Mouse (Mus musculus): ENCODE measurements around the gene Larp4b.

Gene Larp4b

DNA sequence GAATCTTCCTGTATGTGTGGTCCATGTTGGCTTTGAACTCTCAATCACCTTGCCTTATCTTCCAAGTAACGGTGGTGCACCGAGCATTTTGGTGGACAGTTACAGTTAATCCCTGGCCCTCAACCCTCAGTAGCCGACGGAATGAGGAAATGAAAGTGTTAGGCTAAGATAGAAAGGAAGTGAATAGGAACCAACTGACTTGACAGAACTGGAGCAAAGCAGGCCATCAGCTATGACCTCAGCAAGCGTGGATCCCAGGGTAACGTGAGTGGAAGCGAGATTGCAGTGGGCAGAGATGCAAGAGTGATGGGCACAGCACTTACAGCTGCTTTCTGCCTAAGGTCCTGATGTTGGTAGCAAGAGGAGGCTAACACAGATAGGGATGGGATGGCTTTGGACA lies 31.5 kb downstream of the Larp4b start:
- DNase-seq (ENCODE audit: low spot score in 2 of 2): no peak

- no peak for DNase-seq (ENCODE audit: low spot score in 2 of 2)
Observed at GRCm38 (mm10) chr13:9127715-9128114, 34.0 kb downstream of the Larp4b start.

DNA sequence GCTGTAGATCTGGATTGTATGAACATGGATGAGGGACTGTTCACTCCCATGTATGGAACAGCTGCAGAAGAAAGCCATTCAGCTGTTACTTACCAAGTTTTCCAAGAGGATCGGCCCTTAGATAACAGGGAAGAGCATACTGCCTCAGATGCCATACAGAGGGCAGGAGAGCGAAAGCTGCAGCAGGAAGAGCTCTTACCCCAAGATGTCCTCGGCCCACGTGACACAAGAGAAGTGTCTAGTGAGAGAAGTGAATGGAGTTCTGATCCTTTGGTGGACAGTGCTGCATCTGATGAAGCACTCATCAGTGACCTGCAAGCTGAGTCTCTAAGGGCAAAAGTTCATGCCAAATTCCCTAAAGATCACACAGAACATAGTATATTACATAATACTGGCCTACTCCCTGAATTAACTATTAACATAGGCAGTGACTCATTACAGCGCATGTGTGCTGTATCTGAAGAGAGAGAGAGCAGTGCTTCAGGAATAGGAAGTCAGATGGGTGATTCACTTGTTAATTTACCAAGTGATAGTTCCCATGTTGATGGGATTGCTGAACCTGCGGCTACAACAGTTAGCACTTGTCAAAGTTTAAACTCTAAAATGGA lies 35.1 kb downstream of the Larp4b start:
- no peak for DNase-seq (ENCODE audit: low spot score in 2 of 2)

DNA sequence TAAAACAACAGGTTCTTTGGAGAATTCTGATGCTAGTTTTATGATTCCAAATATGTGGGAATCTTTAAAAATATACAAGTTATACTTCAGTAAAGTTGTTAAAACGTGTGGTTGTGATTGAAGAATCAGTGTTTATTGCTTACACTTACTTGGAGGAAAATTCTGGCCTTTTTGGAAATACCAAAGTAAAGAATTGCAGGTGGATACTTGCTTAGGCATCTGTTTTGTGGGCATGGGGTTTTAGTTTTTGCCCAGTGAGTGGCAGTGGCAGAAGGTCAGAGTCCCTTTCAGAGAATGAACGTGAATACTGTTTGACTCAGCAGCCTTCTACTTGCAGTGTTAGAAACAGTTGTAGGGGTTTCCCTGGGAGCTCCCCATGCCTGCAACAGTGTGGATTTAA lies 40.7 kb downstream of the Larp4b start:
- DNase-seq (ENCODE audit: low spot score in 2 of 2): no peak

DNA sequence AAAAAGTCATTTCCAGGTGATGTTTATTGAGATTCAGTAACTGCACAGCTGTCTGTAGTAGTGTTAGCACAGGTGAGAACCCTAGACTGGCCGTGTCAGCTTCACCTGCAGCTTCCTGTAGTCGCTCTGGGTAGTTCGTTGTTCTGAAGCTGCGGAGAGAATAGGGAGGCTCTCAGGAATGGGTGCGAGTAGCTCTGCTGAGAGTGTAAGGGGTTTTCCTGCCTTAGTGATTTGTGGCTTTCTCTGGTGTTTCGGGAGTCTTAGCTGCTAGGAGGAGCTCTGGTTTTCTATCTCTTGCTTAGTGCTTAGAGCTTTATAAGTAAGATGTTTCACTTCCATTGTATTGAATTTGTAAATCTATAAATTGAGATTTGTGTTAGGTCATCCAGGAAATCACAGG lies 42.4 kb downstream of the Larp4b start:
- DNase-seq (ENCODE audit: low spot score in 2 of 2): no peak

- peak; percentile 46 to 57 for DNase-seq (ENCODE audit: low spot score in 2 of 2)
Observed at GRCm38 (mm10) chr13:9136733-9137132, 43.1 kb downstream of the Larp4b start.

DNA sequence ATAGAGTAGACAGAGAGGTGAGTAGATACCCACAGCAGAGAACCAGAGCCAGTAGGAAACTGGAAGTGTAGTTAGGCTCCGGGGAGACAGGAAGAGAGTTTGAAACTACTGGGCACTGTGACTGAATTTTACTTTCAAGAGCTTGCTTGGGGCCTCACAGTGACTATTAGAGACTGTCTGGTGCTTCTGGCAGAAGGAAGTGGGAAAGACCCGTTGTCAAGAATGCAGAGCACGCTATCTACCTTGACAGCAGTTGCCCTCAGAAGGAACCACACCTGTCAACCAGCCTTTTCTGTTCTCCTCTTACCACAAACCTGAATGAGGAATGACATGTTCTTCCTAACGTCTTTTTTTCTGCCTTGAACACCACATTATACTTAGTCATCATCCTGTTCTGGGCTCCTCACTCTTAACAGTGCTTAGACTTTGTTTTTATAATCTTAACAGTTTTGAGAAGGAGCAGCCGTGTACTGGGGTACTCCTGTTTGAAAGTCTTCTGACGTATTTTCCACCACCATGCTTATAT lies 45.8 kb downstream of the Larp4b start:
- DNase-seq (ENCODE audit: low spot score in 2 of 2): no peak

DNA sequence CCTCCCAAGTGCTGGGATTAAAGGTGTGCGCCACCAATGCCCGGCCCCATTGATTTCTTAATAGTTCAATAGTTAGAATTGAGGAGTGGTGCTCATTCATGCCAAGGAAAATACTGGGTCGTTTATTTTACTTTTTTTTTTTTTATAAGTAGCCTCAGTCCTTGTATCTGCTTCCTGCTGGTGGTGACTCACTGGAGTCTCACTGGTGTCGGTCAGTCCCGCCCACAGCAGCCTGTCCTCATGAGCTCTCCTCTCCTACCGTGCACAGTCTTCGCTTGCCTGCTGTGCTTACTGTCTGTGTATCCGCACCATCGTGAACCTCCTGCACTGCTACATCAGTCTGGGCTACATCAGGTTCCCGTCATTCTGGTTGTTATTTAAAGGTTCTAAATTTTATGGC lies 46.5 kb downstream of the Larp4b start:
- peak in 1 of 2 experiments; percentile 21 for DNase-seq (ENCODE audit: low spot score in 2 of 2)

DNA sequence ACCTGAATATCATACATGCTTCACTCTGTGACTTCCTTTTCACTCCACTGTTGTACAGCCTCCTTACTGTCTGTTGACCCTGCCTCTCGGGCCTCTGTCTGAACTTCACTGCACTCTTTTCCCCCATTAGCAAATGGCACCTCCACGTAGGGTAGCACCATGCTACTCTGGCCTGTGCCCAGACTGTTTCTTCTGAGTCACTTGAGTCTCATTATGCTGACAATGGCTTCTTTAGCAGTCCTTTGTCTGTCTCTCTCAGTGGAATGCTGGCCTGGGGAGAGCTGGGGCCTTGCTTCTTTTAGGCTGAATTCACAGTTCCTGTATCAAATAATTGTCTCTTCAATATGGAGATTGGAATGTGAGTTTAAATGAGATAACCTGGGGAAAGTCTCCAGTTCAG lies 48.7 kb downstream of the Larp4b start:
- no peak for DNase-seq (ENCODE audit: low spot score in 2 of 2)

- DNase-seq (ENCODE audit: low spot score in 2 of 2): no peak
Observed at GRCm38 (mm10) chr13:9148830-9149229, 55.1 kb downstream of the Larp4b start.

GRCm38 (mm10) chr13:9149473-9150217 lies 56.0 kb downstream of the Larp4b start:
- no peak for DNase-seq (ENCODE audit: low spot score in 2 of 2)

DNA sequence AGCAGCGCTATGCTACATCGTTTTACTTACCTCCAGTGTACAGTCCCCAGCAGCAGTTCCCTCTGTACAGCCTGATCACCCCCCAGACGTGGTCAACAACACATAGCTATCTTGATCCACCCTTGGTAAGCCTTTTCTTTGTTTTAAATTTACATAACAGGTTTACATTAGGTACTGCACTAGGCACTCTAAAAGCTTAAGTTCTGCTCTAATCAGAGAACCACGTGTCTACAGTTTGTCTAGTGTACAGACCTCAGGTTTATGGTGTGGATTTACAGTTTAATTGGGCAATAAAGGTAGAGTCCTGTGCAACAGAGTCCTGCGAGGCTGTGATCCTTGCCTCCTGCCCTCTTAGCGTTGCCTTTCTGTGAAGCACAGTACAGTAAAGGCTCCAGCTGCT lies 57.4 kb downstream of the Larp4b start:
- no peak for DNase-seq (ENCODE audit: low spot score in 2 of 2)

DNA sequence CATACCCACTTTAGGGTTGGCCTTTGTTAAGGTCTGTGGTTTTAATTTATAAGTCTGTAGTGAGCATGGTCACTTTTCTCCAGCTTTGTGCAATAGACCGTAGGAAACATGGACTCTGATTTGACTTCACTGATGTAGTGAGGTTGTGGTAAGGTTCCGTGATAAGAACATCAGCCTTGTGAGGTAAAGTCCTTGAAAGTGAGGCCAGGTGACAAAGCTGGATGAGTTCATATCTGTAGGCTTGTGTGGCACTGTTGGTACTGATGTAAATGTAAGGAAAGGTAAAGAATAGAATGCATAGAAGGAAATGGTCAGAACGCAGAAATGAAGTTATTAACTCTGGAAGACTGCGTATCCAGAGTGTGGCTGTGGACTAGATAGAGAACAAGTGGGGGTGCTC lies 57.9 kb downstream of the Larp4b start:
- no peak for DNase-seq (ENCODE audit: low spot score in 2 of 2)

- DNase-seq (ENCODE audit: low spot score in 2 of 2): no peak
Observed at GRCm38 (mm10) chr13:9152267-9152666, 58.6 kb downstream of the Larp4b start.

GRCm38 (mm10) chr13:9153803-9154202 lies 60.1 kb downstream of the Larp4b start:
- no peak for DNase-seq (ENCODE audit: low spot score in 2 of 2)

DNA sequence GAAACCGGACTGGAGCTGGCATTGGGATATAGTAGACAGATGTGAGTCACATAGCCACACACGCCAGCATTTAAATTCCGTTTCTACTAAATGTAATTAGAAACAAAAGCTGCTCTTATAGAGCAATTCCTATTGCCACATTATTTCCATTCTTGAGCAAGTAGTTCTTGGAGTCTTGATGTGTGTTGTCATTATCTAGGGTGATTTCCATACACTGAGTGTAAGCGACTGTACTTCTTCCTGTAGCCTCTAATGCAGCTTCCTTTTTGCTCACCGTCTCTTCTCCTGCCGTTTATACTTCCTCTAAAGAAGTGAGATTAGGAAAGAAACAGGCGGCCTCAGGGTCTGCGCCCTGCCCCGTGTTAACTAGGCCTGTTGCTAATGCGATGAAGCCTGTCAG lies 65.6 kb downstream of the Larp4b start:
- no peak for DNase-seq (ENCODE audit: low spot score in 2 of 2)

DNA sequence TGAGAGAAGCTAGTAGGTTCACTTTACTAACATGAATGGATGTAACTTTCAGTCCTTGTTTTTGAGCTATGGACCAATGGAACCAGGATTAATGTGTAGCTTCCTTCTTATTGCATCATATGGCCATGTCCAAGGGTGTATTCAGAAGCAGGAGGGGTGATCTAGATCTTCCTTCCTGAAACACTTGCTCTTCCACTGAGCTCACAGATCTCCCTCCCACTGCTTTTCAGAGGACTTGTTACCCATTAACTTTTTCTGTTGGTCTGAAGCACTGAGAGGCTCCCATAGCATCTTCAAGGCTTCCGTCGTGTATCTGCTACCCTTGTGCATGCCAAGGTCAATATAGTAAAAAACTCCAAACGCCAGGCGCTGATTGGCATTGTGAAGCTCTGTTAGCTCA lies 69.2 kb downstream of the Larp4b start:
- DNase-seq (ENCODE audit: low spot score in 2 of 2): no peak

DNA sequence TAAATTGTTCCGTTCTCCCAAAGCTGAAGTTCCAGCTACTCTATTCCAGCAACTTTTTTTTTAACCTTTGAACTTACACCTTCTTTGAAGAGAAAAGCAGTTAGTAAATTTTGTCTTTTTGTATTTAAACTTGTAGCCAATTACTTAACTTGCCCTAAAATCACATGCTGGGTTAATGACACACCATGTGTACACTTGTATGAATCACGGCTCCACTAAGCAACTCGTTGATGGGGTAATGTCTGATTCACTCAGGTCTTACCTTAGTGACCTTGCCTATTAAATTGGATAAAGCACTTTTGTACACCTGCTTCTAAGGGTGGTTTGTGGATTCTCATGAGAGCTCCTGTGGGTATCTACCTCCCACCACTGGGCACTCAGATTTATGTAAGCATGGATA lies 74.2 kb downstream of the Larp4b start:
- no peak for DNase-seq (ENCODE audit: low spot score in 2 of 2)

GRCm38 (mm10) chr13:9169616-9170015 lies 75.9 kb downstream of the Larp4b start:
- no peak for DNase-seq (ENCODE audit: low spot score in 2 of 2)

DNA sequence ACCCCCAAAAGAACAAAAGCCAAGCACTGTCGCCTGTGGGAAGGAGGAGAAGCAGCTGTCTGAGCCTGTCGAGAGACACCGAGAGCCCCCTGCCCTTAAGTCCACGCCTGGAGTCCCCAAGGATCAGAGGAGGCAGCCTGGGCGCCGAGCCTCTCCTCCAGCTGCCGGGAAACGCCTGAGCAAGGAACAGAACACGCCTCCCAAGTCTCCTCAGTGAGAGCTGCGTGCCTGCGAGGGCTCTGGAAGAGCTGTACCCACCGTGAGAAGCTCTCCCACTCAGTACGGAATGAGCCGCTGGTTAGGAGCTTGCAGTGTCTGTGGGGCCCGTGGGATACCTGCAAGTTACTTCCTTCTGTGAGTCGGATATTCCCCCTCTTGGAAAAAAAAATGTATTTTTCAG lies 77.0 kb downstream of the Larp4b start:
- DNase-seq (ENCODE audit: low spot score in 2 of 2): no peak

GRCm38 (mm10) chr13:9173414-9173813 lies 79.7 kb downstream of the Larp4b start:
- no peak for DNase-seq (ENCODE audit: low spot score in 2 of 2)

DNA sequence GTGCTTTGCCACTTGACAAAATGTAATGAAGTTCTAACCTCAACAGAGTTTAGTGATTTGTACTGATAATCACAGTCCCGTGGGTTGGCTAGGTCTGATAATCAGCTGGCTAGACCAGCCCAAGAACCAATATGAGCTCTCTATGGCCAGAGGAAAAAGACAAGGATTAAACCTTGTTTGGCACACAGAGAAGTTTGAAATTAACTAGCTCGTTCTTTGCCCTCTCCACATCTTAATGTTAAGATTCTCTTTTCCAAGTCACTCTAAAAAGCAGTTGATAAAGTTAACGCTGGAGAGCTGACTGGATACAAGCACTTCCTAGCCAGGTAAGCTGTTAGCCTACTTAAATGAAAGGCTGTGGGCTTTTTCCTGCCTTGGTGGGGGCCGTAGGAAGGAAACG lies 81.5 kb downstream of the Larp4b start:
- DNase-seq (ENCODE audit: low spot score in 2 of 2): no peak

GRCm38 (mm10) chr13:9178270-9178669 lies 84.6 kb downstream of the Larp4b start:
- no peak for DNase-seq (ENCODE audit: low spot score in 2 of 2)

DNA sequence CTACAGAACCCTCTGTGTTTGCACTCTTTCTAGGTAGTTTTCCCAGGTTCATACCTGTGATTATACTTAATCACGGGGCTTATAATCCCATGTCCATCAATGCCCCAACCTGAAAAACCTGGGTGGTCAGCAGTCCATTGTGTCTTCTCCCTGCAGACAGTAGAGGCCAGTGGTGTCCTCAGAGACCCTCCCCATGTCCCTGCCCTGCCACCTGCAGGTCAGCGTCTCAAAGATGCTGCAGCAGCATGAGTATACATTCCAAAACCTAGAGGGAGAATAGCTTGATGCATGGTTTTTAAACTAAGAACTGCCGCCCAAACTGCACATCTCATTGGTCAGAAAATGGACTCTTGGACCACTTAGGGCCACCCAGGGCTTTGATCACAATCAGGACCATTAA lies 85.0 kb downstream of the Larp4b start:
- no peak for DNase-seq (ENCODE audit: low spot score in 2 of 2)
